Mouse (Mus musculus): Measurements from ENCODE around the gene Abca9.

The Abca9 gene

DNA sequence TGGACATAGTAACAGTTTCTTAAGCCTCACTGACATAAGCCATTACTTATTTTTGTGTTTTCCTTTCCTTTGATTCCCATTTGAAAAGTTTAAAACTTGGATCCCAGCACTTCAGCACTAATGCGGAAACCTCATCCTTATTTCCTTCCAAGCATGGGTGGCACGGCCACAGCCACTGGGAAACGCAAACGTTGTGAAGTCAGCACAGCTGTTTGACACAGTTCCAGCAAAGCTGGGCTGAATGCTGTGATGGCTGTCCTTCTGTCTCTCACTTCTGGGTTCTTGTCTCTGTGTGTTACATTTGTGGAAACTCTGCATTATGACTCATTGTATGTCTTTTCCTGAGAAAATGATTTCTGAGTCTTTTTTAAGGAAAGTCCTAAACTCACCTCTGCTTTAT is 107.0 kb downstream of the Abca9 start:
- DNase-seq (ENCODE audit: low read depth, low spot score) = no peak

DNA sequence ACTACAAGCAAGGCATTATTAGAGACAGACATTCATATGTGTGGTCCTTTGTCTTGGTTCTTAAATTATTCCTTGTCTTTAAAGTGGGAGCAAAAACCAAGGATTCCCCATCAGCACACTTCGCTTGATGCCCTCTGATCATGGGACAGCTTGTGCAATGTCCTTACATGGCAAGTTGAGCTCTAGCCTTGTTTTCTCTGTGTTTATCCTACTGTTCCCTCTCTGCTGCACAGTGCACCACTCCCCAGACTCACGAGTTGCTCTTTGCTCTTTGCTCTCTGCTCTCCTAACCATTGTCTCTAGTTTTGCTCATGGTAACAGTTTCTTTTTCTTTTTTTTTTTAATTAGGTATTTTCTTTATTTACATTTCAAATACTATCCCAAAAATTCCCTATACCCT is 107.9 kb downstream of the Abca9 start:
- DNase-seq (ENCODE audit: low read depth, low spot score) = no peak

DNA sequence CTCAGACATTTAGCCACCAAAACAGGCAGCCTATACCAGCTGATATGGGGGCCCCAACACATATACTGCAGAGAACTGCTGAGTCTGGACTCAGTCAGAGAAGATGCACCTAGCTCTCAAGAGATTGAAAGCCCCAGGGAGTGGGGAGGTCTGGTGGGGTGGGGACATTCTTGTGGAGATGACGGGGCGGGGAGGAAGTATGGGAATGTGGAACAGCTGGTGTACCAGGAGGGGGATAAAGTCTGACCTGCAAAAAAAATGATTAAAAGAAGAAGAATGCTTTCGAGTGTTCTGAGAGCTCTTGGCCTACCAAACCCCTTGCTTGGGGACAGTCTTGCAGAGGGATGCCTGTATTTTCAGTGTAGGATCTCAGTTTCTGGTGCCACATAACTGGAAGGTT is 114.3 kb downstream of the Abca9 start:
- no peak for DNase-seq (ENCODE audit: low read depth, low spot score)
